Mouse (Mus musculus): ENCODE data around the gene Wfdc15b.
A peak's percentile ranks its signal among the peaks of the same experiment; 100 is the strongest.

Gene Wfdc15b

GRCm38 (mm10) chr2:164177831-164178230 lies 43.6 kb downstream of the Wfdc15b start:
- no peak for DNase-seq

DNA sequence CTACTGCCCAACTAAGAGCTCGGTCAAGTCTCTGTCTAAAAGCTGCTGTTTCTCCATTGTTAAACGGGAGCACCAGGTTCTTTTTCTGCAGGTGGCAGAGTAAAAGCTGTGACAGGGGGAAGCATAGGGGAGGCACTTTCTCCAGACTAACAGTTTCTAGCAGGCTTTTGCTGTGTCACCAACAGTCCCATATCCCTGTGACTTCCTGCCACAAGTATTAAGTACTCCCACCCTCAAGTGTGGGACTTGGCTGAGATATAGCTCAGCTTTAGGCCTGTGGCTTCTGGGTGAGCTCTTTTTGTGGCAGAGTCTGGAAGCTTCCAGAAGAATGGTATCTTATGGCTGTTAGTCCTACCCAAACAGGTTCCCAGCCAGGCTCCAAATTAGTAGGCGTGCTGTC lies 45.6 kb downstream of the Wfdc15b start:
- no peak for DNase-seq

DNA sequence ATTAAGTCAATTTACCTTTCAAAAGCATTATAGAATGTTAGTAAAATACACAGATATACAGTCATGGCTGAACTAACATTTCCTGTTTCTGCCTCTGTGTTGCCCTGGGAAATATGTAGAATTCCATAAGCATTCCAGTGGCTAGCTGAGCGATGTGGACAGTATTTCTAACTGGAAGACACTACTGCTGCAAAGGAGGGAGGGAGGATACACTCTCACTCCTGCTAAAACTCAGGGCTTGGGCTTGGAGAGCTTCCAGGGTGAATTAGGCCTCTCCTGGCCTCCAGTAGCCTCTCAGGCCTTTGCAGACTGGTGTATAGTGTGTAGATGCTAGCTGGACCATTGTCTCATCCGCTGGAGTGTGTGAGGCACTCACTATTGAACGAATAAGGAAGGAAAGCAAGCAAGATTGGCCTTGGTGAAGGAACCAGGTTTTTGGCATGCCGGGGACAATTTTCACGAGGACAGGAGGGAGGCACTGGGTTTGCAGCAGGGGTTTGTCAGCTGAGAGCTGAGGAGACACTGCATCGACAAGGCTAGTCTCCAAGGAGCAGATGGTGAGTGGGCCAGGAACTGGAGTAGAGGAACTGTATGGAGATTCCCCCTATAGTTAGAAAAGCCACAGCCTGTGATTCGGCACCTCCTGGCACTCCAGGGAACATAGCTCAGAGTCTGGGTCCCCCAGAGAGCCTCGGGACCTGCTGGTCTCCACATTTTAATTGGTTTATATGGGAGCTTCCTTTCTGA lies 46.6 kb downstream of the Wfdc15b start:
- DNase-seq = peak; percentile 60

DNA sequence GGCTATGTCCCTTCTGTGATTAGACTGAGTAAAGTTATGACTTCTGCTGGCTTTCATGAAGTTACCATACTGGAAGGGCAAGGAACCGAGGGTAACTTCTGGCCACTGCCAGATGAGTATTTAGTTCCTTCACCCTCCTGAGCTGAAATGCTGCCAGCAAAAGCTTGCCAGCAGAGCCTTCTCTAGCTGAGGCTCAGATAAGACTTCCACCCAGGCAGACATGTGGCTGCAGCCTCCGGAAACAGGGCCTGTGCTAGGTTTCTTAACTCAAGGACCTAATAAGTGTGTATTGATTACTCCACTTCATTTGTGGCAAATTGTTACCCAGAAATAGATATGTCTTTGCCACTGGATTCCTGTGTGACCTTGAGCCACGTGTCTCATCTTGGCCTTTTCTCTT lies 48.1 kb downstream of the Wfdc15b start:
- no peak for DNase-seq

DNA sequence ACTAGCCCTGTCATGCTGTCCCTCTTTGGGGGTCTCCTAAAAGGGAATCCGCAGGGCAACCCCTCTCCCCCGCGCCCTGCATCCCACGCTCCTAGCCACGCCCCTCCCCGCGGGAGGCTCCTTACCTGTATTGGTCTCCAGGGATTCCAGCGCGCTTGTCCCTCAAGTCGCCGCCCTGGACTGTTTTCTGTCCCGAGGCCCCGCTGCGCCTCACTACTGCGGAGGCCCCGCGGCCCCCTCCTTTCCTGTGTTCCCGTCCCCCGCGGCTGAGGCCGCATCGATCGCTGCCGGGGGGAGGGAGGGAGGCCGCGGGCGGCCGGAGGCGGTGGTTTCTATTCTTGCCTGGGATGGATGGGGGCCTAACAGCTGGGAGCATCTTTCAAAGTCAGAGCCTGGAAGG lies 50.6 kb downstream of the Wfdc15b start, which contains the start of gene Kcns1:
Gene Kcns1, minus strand, starts transcription at position 212 of the 400 bp plus-strand sequence.
- peak; percentile 16 for DNase-seq

- no peak for DNase-seq
These were observed 51.1 kb downstream of the Wfdc15b start for GRCm38 (mm10) chr2:164170326-164170725.

DNA sequence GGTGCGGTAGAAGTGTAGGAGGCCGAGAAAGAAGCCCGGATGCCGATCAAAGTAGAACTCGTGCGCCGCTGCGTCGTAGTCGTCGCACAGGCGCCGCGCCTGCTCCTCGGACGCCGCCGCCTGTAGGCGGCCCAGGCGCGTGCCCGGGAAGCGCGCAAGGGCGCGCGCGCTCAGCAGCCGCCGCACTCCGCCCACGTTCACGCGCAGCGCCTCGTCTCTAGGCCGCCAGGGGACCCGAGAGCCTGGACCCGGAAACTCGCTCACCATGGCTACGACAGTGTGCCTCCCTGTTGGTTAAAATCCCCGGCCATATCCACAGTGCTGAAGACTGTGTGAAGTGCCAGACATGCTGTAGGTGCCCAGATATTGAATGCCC lies 52.9 kb downstream of the Wfdc15b start:
- DNase-seq = peak; percentile 61

DNA sequence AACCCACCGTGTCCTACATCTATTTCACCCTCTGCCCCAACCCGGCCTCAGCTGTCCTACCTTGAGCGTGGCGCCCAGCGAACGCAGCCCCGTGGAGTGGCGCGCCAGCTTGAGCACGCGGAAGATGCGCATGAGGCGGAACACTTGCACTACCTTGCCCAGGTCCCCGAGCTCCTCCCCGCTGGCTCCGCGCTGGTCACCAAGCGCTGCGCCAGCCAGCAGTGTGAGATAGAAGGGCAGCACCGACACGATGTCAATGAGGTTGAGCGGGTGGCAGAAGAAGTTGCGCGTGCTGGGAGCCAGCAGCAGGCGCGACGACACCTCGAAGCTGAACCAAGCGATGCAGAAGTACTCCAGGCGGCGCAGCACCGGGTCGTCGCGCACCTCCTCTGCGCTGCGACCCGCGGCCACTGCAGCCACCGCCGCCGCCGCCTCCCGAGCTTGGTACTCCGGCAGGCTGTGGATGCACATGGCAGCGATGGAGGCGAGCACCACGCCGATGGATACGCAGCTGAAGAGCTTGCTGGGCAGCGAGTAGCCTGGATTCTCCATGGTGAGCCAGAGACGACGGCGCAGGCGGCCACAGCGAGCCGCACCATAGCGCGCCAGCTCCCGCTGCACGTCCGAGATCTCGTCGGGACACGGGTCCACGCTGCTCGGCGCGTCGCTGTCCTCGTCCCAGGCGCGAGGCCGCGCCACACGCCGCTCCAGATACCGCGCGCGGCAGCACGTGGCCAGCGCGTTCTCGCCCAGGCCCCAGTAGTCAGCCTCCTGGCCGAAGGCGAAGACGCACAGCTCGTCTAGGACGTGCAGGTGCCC lies 53.5 kb downstream of the Wfdc15b start:
- DNase-seq = peak; percentile 28

- DNase-seq = no peak
These were observed 56.5 kb downstream of the Wfdc15b start for GRCm38 (mm10) chr2:164164941-164165340.

Measured in right cerebral cortex, postnatal 14 days (tissue).